Mouse (Mus musculus) mature B cell (primary cell): ENCODE measurements around the gene Tnfrsf21.

Experiments used
- in situ Hi-C: fragments of 300-500 bp; cut with MboI; formaldehyde crosslinking; loops from 2 replicates; pipeline ENCODE4 v1.14.3; 2019

Tnfrsf21 gene

GRCm38 (mm10) chr17:43130115-43130869 lies 113.9 kb downstream of the Tnfrsf21 start:
- in situ Hi-C loops = no loop called here

- in situ Hi-C loops = no loop called here
These were observed 114.5 kb downstream of the Tnfrsf21 start for GRCm38 (mm10) chr17:43130870-43131264.

- in situ Hi-C loops = no loop called here
These were observed 116.1 kb downstream of the Tnfrsf21 start for GRCm38 (mm10) chr17:43132477-43132876.

GRCm38 (mm10) chr17:43133106-43133505 lies 116.8 kb downstream of the Tnfrsf21 start:
- in situ Hi-C loops = no loop called here

- in situ Hi-C loops = no loop called here
These were observed 118.6 kb downstream of the Tnfrsf21 start for GRCm38 (mm10) chr17:43134991-43135390.

- in situ Hi-C loops = no loop called here
These were observed 119.3 kb downstream of the Tnfrsf21 start for GRCm38 (mm10) chr17:43135398-43136265.

GRCm38 (mm10) chr17:43136720-43137119 lies 120.4 kb downstream of the Tnfrsf21 start:
- in situ Hi-C loops = no loop called here

GRCm38 (mm10) chr17:43137838-43138237 lies 121.5 kb downstream of the Tnfrsf21 start:
- in situ Hi-C loops = no loop called here

- in situ Hi-C loops = no loop called here
These were observed 122.0 kb downstream of the Tnfrsf21 start for GRCm38 (mm10) chr17:43138356-43138755.
